Mouse (Mus musculus): ENCODE results near the gene Lrfn2. TPM values are rescaled to one million over a fixed set of nuclear protein-coding genes. Genes with fewer than 3 reads are reported as not detected.

The Lrfn2 gene
- polyA plus RNA-seq (2012; rRNA removed): 6.2 and 9.0 TPM in 2 replicates

DNA sequence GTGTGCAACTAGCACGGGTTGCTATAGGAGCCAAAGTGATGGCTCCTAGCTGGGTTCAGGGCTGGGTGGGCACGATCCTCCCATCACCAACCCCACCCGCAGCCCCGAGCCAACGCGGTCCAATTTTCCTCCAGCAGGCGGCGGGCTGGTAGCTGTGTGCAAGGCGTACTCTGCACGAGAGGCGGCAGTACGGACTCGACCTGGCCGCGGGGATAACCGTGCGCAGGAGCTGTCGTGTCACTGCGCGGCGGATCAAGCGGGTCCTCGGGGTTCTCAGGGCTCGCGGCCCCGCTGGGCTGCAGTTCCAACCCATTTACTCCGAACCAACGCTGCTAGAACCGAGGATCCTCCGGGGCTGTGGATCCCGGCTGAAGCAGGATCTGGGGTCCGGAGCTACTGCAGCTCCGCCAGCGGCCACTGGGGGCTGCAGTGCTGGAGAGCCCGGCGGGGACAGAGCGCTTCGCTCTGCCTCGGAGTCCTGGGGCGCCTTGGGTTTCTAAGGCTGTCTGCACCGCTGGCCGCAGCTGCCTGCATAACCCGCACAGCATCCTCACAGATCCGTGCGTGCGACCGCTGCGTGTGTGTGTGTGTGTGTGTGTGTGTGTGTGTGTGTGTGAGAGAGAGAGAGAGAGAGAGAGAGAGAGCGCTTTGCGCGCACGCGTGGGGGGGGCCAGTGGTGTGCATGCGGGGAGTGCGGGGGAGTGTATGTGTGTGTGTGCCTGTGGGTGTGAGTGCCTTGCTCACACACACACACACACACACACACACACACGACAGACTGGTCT is at the start of gene Lrfn2:
TSS of gene Lrfn2 (plus strand) at position 759 of the 785 bp plus-strand sequence.
- TF ChIP-seq CTCF (IDR thresholded peaks at IDR 0.05; ENCODE audit: borderline replicate concordance, extremely low read depth, insufficient read depth, insufficient read length) (peak; percentile 80), POLR2A (IDR thresholded peaks at IDR 0.05; ENCODE audit: borderline replicate concordance, extremely low read depth, insufficient read depth, insufficient read length, poor library complexity, severe bottlenecking) (no peak)
- DNase-seq (ENCODE audit: low read depth): peak; percentile 92

DNA sequence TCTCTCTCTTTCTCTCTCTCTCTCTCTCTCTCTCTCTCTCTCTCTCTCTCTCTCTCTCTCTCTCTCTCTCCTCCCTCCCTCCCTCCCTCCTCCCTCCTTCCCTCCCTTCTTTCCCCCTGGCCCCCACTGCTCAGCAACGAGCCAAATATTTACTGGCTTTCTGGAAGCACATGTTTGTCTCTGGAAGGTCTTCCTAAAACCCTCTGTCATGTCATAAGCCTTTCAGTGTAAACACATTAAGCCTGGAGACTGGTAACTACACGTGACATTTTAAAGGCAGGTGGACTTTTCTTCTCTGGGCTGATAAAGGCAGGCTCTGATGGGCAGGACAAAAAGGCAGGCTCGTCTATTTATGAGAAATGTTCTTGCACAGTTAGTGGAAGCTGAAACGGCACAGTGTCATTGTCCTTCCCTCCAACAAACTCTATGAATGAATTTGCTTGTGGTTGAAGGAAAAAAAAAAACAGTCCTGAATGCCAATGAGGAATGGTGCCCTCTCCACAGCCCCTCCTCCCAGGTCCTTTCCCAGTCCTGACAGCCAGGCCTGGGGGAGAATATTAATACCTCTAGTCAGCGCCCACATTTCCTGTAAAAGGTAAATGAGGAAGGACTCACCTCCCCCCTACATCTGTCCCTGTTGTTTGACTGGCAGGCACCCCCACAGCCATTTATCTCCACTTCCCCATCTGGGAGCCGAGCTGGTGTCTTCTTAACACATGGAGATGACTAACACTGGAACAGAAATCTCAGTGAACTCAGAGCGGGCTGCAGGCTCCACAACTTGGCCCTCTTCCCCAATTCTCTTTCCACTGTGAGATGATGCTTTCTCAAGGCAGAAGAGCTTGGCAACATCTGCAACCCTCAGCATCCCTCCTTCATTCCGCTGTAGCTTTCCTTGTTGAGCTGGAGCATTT is 44.5 kb upstream of the Lrfn2 start:
- peak; percentile 49 for DNase-seq (ENCODE audit: low read depth)

DNA sequence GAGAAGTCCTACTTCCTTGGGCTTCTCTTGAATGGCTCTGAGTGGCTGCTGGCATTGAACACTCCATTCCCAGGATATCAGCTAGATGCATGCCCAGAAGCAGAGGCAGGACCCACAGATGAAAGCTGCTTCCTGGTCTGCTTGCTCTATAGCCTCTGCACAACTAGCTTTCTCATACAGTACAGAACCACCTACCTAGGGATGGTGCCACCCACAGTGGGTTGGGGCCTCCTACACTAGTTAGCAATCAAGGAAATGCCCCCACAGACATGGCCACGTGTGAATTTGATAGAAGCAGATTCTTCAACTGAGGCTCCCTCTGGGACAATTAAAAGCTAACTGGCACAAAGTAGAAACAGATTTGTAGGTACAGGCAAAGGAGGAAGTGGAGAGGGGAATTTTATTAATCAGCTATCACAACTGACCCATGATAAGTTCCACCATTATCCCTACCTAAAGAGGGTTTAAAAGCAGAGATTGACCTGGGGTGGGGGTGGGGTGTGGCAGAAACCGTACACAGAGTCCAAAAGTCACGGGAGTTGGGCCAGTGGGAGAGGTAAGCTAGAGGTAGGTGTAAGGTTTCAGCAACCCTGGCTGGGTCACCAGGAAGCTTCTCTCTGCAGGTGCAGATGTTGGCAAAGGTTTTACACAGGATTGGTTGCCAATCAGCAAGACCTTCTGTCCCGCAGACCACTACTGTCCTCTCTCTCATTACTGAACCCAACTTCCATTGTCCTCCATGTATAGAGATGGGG is 26.7 kb upstream of the Lrfn2 start:
- TF ChIP-seq POLR2A (IDR thresholded peaks at IDR 0.05; ENCODE audit: borderline replicate concordance, extremely low read depth, insufficient read depth, insufficient read length, poor library complexity, severe bottlenecking) (no peak), CTCF (IDR thresholded peaks at IDR 0.05; ENCODE audit: borderline replicate concordance, extremely low read depth, insufficient read depth, insufficient read length) (no peak)
- no peak for DNase-seq (ENCODE audit: low read depth)

More for the DNA sequence above, 44.5 kb upstream of the Lrfn2 start:
- TF ChIP-seq POLR2A (IDR thresholded peaks at IDR 0.05; ENCODE audit: borderline replicate concordance, extremely low read depth, insufficient read depth, insufficient read length, poor library complexity, severe bottlenecking) (no peak), CTCF (IDR thresholded peaks at IDR 0.05; ENCODE audit: borderline replicate concordance, extremely low read depth, insufficient read depth, insufficient read length) (no peak)

GRCm38 (mm10) chr17:48913437-48913836 is 18.7 kb upstream of the Lrfn2 start:
- DNase-seq (ENCODE audit: low read depth): no peak
- TF ChIP-seq POLR2A (IDR thresholded peaks at IDR 0.05; ENCODE audit: borderline replicate concordance, extremely low read depth, insufficient read depth, insufficient read length, poor library complexity, severe bottlenecking) (no peak), CTCF (IDR thresholded peaks at IDR 0.05; ENCODE audit: borderline replicate concordance, extremely low read depth, insufficient read depth, insufficient read length) (no peak)

DNA sequence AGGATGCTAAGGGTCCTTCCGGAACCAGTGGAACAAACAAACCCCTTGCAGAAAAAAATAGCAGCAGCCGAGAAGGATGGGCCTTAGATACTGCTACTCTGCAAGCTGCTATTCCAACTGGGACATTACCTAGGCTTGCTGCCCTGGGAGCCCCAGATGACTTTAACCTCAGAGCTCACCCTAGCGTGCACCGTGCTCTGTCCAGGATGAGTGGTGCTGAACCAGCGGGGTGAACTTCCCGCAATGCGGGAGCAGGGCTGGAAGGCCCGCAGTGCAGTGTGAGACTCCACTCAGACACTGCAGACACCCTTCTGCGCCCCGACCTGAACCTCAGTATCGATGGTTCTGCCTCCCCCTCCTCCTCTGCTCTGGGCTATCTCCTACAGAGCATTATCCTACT is 14.8 kb upstream of the Lrfn2 start:
- no peak for DNase-seq (ENCODE audit: low read depth)

GRCm38 (mm10) chr17:48918458-48918857 is 13.7 kb upstream of the Lrfn2 start:
- no peak for TF ChIP-seq POLR2A (IDR thresholded peaks at IDR 0.05; ENCODE audit: borderline replicate concordance, extremely low read depth, insufficient read depth, insufficient read length, poor library complexity, severe bottlenecking)
- TF ChIP-seq CTCF (IDR thresholded peaks at IDR 0.05; ENCODE audit: borderline replicate concordance, extremely low read depth, insufficient read depth, insufficient read length): no peak
- DNase-seq (ENCODE audit: low read depth): peak; percentile 19

More for the DNA sequence above, 14.8 kb upstream of the Lrfn2 start:
- TF ChIP-seq CTCF (IDR thresholded peaks at IDR 0.05; ENCODE audit: borderline replicate concordance, extremely low read depth, insufficient read depth, insufficient read length) (no peak), POLR2A (IDR thresholded peaks at IDR 0.05; ENCODE audit: borderline replicate concordance, extremely low read depth, insufficient read depth, insufficient read length, poor library complexity, severe bottlenecking) (no peak)

DNA sequence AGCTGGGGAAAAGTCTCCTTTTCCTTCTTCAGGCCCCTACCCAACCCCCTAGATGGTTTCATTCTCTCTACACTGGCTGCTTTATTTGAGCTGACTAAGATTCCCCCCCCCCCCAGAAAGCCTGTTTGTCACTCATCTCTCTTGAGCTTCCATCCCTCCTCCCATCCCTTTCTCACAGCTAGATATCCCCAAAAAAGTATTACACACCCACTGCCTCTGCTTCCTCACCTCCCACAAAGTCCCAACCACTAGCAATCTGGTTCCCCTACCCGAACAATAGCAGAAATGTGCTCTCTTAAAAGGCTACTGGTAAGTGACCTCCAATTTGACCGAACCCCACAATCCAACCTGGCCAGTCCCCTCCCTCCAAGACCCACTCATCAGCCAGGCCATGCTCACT is 9.3 kb upstream of the Lrfn2 start:
- no peak for TF ChIP-seq POLR2A (IDR thresholded peaks at IDR 0.05; ENCODE audit: borderline replicate concordance, extremely low read depth, insufficient read depth, insufficient read length, poor library complexity, severe bottlenecking)
- DNase-seq (ENCODE audit: low read depth): no peak

GRCm38 (mm10) chr17:48925426-48925825 is 6.8 kb upstream of the Lrfn2 start:
- TF ChIP-seq POLR2A (IDR thresholded peaks at IDR 0.05; ENCODE audit: borderline replicate concordance, extremely low read depth, insufficient read depth, insufficient read length, poor library complexity, severe bottlenecking) (no peak), CTCF (IDR thresholded peaks at IDR 0.05; ENCODE audit: borderline replicate concordance, extremely low read depth, insufficient read depth, insufficient read length) (no peak)
- no peak for DNase-seq (ENCODE audit: low read depth)

- DNase-seq (ENCODE audit: low read depth): peak; percentile 49
- TF ChIP-seq CTCF (IDR thresholded peaks at IDR 0.05; ENCODE audit: borderline replicate concordance, extremely low read depth, insufficient read depth, insufficient read length) (peak; percentile 28; the same call in 1 of the 2 replicates), POLR2A (IDR thresholded peaks at IDR 0.05; ENCODE audit: borderline replicate concordance, extremely low read depth, insufficient read depth, insufficient read length, poor library complexity, severe bottlenecking) (no peak)
Observed at GRCm38 (mm10) chr17:48930994-48931393, 1.2 kb upstream of the Lrfn2 start.

DNA sequence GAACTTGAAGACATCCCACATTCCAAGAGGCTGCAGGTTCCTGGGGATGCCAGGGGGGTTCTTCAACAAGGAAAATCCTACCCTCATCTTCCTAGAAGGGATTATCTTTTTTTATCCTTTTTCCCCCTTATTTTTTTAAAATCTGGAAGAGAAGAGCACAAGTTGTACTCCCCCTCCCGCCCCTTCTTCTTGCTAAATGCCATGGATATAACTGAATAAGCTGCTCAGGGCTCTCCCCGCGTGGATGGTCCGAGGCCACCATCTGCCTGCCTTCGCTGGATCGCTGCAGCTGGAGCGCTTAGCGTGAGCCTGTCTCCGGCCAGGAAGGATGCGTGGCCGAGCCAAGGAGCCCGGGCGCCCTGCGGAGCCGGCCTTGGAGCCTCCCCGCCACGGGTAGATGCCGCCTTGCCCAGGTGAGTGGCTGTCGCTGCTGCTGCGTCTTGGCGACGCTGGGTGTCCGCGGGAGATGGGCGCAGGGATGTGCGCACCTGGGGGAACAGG is 277 bp downstream of the Lrfn2 start:
- peak; percentile 66 for DNase-seq (ENCODE audit: low read depth)
- no peak for TF ChIP-seq POLR2A (IDR thresholded peaks at IDR 0.05; ENCODE audit: borderline replicate concordance, extremely low read depth, insufficient read depth, insufficient read length, poor library complexity, severe bottlenecking)
- TF ChIP-seq CTCF (IDR thresholded peaks at IDR 0.05; ENCODE audit: borderline replicate concordance, extremely low read depth, insufficient read depth, insufficient read length): no peak
